Mouse (Mus musculus) CH12.LX (cell line): Measurements from ENCODE around the gene Zfp664. TPM values are rescaled to one million over a fixed set of nuclear protein-coding genes. Genes with fewer than 3 reads are reported as not detected.

Experiments used
- DNase-seq: peaks from one replicate; pipeline ENCODE4 v3.0.0-alpha.2; 2013; ENCODE audit errors: extremely low read depth
- H3K27ac ChIP-seq: 2 replicates; pipeline ENCODE4 v1.5.1; 2012; ENCODE audit warnings: low read depth, mild to moderate bottlenecking, control low read depth, moderate library complexity; ENCODE audit not compliant: insufficient read depth
- H3K27me3 ChIP-seq: replicated peaks from 2 replicates; pipeline ENCODE3; 2012; ENCODE audit warnings: inconsistent platforms
- H3K36me3 ChIP-seq, 2 experiments: replicated peaks in 1 of 2; 2 replicates each; pipeline versions ENCODE3 to v1.6.1; 2012; ENCODE audit warnings: inconsistent platforms in 1 of 2, low read length in 1 of 2, mild to moderate bottlenecking in 1 of 2, mixed read lengths in 1 of 2, moderate library complexity in 1 of 2; ENCODE audit not compliant: control insufficient read depth in 1 of 2, insufficient read depth in 1 of 2
- H3K4me1 ChIP-seq, 2 experiments: 2 replicates each; pipeline ENCODE4 v1.6.1; 2012; ENCODE audit warnings: inconsistent platforms in 1 of 2, moderate library complexity in 1 of 2; ENCODE audit not compliant: insufficient read depth in 2 of 2, control insufficient read depth in 1 of 2
- H3K4me2 ChIP-seq: 2 replicates; pipeline ENCODE4 v1.6.1; 2012; ENCODE audit warnings: low read depth, mild to moderate bottlenecking, control low read depth; ENCODE audit not compliant: poor library complexity, insufficient read depth, severe bottlenecking
- H3K4me3 ChIP-seq, 3 experiments: fragments of 150-350 bp in 1 of 3; sonication (generic) in 1 of 3; replicated peaks in 1 of 3; 2 replicates each; pipeline versions ENCODE3 to v1.5.1; 2011 to 2012; ENCODE audit warnings: low read depth in 2 of 3, low read length in 2 of 3, mild to moderate bottlenecking in 2 of 3, moderate library complexity in 2 of 3, control low read depth in 1 of 3, improper control_type of control experiment in 1 of 3, inconsistent platforms in 1 of 3, mixed read lengths in 1 of 3; ENCODE audit not compliant: poor library complexity in 1 of 3
- H3K79me2 ChIP-seq: replicated peaks from 2 replicates; pipeline ENCODE4 v1.6.1; 2012; ENCODE audit warnings: mild to moderate bottlenecking, moderate library complexity; ENCODE audit not compliant: control insufficient read depth, poor library complexity, insufficient read depth, severe bottlenecking; ENCODE audit errors: extremely low read depth
- H3K9ac ChIP-seq: 2 replicates; pipeline ENCODE4 v1.6.1; 2012; ENCODE audit warnings: low read depth, mild to moderate bottlenecking, control low read depth, moderate library complexity; ENCODE audit not compliant: insufficient read depth
- H3K9me3 ChIP-seq: replicated peaks from 2 replicates; pipeline ENCODE3; 2012; ENCODE audit warnings: low read length, inconsistent platforms, mixed read lengths
- CHD2 ChIP-seq: IDR thresholded peaks from 2 replicates; pipeline ENCODE4 v1.6.1; 2011; ENCODE audit warnings: low read length, improper control_type of control experiment
- CTCF ChIP-seq, 2 experiments: IDR thresholded peaks in 1 of 2; conservative IDR thresholded peaks in 1 of 2; 2 replicates each; pipeline ENCODE4 v1.5.1; 2011 to 2012; ENCODE audit warnings: low read depth in 2 of 2, low read length in 2 of 2, improper control_type of control experiment in 1 of 2, inconsistent platforms in 1 of 2, mild to moderate bottlenecking in 1 of 2, moderate library complexity in 1 of 2
- E2F4 ChIP-seq: IDR thresholded peaks from 2 replicates; pipeline ENCODE4 v1.6.1; 2011; ENCODE audit warnings: low read depth, low read length, improper control_type of control experiment; ENCODE audit not compliant: insufficient replicate concordance
- HCFC1 ChIP-seq: IDR thresholded peaks from 2 replicates; pipeline ENCODE4 v1.6.1; 2012; ENCODE audit warnings: low read depth, mild to moderate bottlenecking, inconsistent platforms, low read length, improper control_type of control experiment
- IRF4 ChIP-seq: IDR thresholded peaks from 2 replicates; pipeline ENCODE4 v1.6.1; 2014; ENCODE audit warnings: low read depth, mild to moderate bottlenecking, inconsistent platforms, low read length, improper control_type of control experiment
- JUN ChIP-seq: IDR thresholded peaks from 2 replicates; pipeline ENCODE4 v1.6.1; 2011; ENCODE audit warnings: low read depth, mild to moderate bottlenecking, low read length, improper control_type of control experiment, moderate library complexity; ENCODE audit not compliant: insufficient read depth
- KAT2A ChIP-seq: IDR thresholded peaks from 2 replicates; pipeline ENCODE4 v1.6.1; 2012; ENCODE audit warnings: low read length, improper control_type of control experiment, inconsistent platforms; ENCODE audit not compliant: insufficient replicate concordance
- MYC ChIP-seq: IDR thresholded peaks from 2 replicates; pipeline ENCODE4 v1.6.1; 2011; ENCODE audit warnings: low read depth, mild to moderate bottlenecking, improper control_type of control experiment, low read length
- PAX5 ChIP-seq: IDR thresholded peaks from 2 replicates; pipeline ENCODE4 v1.6.1; 2012; ENCODE audit warnings: low read length, inconsistent platforms, mixed read lengths
- POLR2A ChIP-seq: IDR thresholded peaks from 2 replicates; pipeline ENCODE4 v1.6.1; 2011; ENCODE audit warnings: low read depth, mild to moderate bottlenecking, improper control_type of control experiment, low read length
- RAD21 ChIP-seq: IDR thresholded peaks from 2 replicates; pipeline ENCODE4 v1.6.1; 2011; ENCODE audit warnings: low read depth, mild to moderate bottlenecking, low read length, improper control_type of control experiment, moderate library complexity
- RCOR1 ChIP-seq: conservative IDR thresholded peaks from 2 replicates; pipeline ENCODE4 v1.6.1; 2012; ENCODE audit warnings: low read depth, mild to moderate bottlenecking, inconsistent platforms, low read length, improper control_type of control experiment
- TBP ChIP-seq: conservative IDR thresholded peaks from 2 replicates; pipeline ENCODE4 v1.6.1; 2011; ENCODE audit warnings: low read depth, low read length, improper control_type of control experiment
- TCF12 ChIP-seq: IDR thresholded peaks from 2 replicates; pipeline ENCODE4 v1.6.1; 2014; ENCODE audit warnings: low read depth, mild to moderate bottlenecking, inconsistent platforms, low read length, improper control_type of control experiment
- USF2 ChIP-seq: conservative IDR thresholded peaks from 2 replicates; pipeline ENCODE4 v1.6.1; 2011; ENCODE audit warnings: low read depth, low read length, improper control_type of control experiment
- ZC3H11A ChIP-seq: IDR thresholded peaks from 2 replicates; pipeline ENCODE4 v1.6.1; 2012; ENCODE audit warnings: low read depth, mild to moderate bottlenecking, inconsistent platforms, low read length, improper control_type of control experiment
- ZKSCAN1 ChIP-seq: IDR thresholded peaks from 2 replicates; pipeline ENCODE4 v1.6.1; 2012; ENCODE audit warnings: low read depth, inconsistent platforms, low read length, improper control_type of control experiment, borderline replicate concordance
- ZMIZ1 ChIP-seq: IDR thresholded peaks from 2 replicates; pipeline ENCODE4 v1.6.1; 2012; ENCODE audit warnings: low read depth, mild to moderate bottlenecking, inconsistent platforms, low read length, improper control_type of control experiment
- dilution Hi-C: fragments of 300-500 bp; cut with MboI; formaldehyde crosslinking; loops from 2 replicates; pipeline ENCODE4 v1.14.3; 2020; ENCODE audit warnings: low sequenced_read_pairs; ENCODE audit not compliant: extremely low pct_unique_long_range_greater_than_20kb, extremely low pct_ligation_motif_present
- in situ Hi-C: fragments of 300-500 bp; cut with MboI; formaldehyde crosslinking; loops from 3 replicates; pipeline ENCODE4 v1.14.3; 2019; ENCODE audit warnings: low sequenced_read_pairs, low pct_ligation_motif_present, low pct_unique_long_range_greater_than_20kb, mixed read lengths
- polyA plus RNA-seq: library from polyadenylated mRNA; unstranded; fragments of >175 nt; gene quantifications from 2 replicates; pipeline ENCODE4 v1.2.1, GENCODE M21; 2012; ENCODE audit warnings: low read depth; ENCODE audit not compliant: insufficient read length
- total RNA-seq, 2 experiments: library from RNA; depleted of rRNA; stranded (reverse); fragments of 300-350 nt in 1 of 2; fragments of >200 nt in 1 of 2; gene quantifications; 2 replicates each; pipeline ENCODE4 v1.2.3; 2012 to 2014

Zfp664 gene
- total and polyA plus RNA-seq, 3 experiments = 7.4 to 14.3 (median 12.3) TPM

DNA sequence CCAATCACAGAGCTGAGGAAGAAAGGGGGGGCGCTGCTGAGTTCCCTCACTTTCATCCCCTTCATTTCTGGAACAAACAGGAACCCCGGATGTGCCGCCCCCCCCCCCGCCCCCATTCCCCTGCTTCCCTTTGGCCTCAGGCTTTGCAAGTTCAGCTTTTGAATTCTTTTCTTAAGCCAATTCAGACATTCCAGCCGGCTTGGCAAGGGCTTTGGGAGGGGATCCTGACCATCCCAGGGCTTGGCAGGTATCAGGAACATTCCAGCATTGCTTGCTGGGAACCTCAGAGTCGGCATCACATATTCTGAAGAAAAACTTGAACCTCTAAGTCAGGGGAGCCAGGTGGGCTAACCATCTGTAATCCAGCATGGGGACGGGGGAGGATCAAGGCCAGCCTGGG lies 49.8 kb downstream of the Zfp664 start:
- no peak for DNase-seq
- H3K4me3 ChIP-seq = no peak overlapping the region
- no peak overlapping the region for H3K4me2 ChIP-seq
- H3K79me2 ChIP-seq = no peaks in the 10 kb centered on the region
- H3K27me3 ChIP-seq = no peaks in the 10 kb centered on the region
- peaks cover 3 to 8% of the 10 kb centered on the region in 2 experiments; a peak in 3 of 4 replicates for H3K4me1 ChIP-seq
- dilution Hi-C loops = no loop called here
- H3K27ac ChIP-seq = no peak overlapping the region
- no peaks in the 10 kb centered on the region for H3K36me3 ChIP-seq
- H3K9ac ChIP-seq = no peak overlapping the region
- peaks cover 5% of the 10 kb centered on the region for H3K9me3 ChIP-seq
- TF ChIP-seq ZKSCAN1 = no peak
- TF ChIP-seq CTCF (conservative IDR thresholded peaks at IDR 0.05 in 1 of 2, IDR thresholded peaks at IDR 0.05 in 1 of 2; ENCODE audit: low read depth in 2 of 2, low read length in 2 of 2) = no peak
- TF ChIP-seq TBP = no peak
- no peak for TF ChIP-seq PAX5
- no peak for TF ChIP-seq ZMIZ1
- no peak for TF ChIP-seq HCFC1
- no peak for TF ChIP-seq CHD2
- no peak for TF ChIP-seq RCOR1
- TF ChIP-seq JUN = no peak
- no peak for TF ChIP-seq USF2
- no peak for TF ChIP-seq TCF12
- no peak for TF ChIP-seq MYC
- TF ChIP-seq, all 38 proteins: peak for 0
- in situ Hi-C loops = no loop called here

DNA sequence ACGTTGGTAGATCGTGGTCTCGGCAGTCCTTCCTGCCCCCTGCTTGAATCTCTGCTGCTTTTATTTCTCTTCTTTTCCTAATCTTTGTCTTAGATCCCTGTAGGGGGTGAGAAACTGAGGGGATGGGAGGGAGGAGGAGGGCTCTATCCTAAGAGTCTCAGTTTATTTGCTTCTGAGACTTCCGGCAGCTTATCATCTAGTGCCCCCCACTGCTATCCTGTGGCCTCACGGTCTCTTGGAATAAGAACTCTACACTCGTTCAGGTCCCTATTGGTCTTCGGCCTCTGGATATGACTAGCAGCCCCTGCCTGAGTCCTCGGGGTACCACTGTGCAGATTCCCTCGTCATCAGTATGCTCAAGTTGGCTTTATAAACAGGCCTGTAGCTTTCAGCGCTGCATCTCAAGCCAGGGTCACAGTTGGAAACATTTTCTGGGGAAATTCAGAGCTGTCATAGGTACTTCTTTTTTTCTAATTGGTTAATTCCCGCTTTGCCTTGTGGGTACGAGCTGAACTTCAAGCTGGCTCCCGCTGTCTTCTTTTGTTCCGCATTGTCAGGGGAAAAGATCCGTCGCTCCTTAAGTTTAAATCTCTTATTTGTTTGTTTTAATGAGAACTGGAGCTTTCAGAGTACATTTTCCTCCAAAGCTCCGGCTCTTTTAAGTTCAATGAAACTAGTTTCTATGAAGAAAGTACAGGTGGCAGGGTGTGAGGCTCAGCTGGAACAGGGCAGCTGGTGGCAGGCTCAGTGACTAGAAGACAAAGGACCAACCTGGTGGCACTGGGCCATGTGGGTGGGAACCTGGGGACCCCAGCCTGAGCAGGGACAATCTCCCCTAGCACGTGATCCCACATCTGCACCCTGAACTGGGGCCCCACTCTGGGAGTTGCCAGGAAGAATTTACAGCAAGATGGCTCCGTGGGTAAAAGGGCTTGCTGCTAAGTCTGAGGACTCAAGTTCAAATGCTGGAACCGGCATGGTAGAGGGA lies 50.7 kb downstream of the Zfp664 start:
- Histone ChIP-seq H3K79me2 (no peaks in the 10 kb centered on the region), H3K4me3 (no peak overlapping the region), H3K27ac (no peak overlapping the region), H3K4me1 (peaks cover 3 to 8% of the 10 kb centered on the region in 2 experiments; a peak in 3 of 4 replicates), H3K4me2 (no peak overlapping the region), H3K9ac (no peak overlapping the region), H3K27me3 (no peaks in the 10 kb centered on the region)
- dilution Hi-C loops = no loop called here
- DNase-seq = no peak
- TF ChIP-seq KAT2A (no peak), E2F4 (no peak), CTCF (conservative IDR thresholded peaks at IDR 0.05 in 1 of 2, IDR thresholded peaks at IDR 0.05 in 1 of 2; ENCODE audit: low read depth in 2 of 2, low read length in 2 of 2) (no peak), ZMIZ1 (no peak), POLR2A (no peak), IRF4 (no peak), RAD21 (no peak), TBP (no peak), ZC3H11A (no peak), RCOR1 (no peak), TCF12 (no peak), JUN (no peak)
- TF ChIP-seq, all 38 proteins: peak for 0
- Histone ChIP-seq H3K9me3 (peaks cover 5% of the 10 kb centered on the region), H3K36me3 (no peaks in the 10 kb centered on the region)
- in situ Hi-C loops = no loop called here
